ENCODE assay signal across 16 mouse cellular contexts in genomic region chr6:18492977-18493376, GRCm38 (mm10). TPM values are rescaled to one million over a fixed set of nuclear protein-coding genes. Genes with fewer than 3 reads are reported as not detected.
"Had no signal": no experiment of that assay in that cellular context is flagged by ENCODE, and none has a peak within 500 bp of the region (broad histone marks: within the 10 kb centered on the region; RNA-seq: fewer than 3 reads in every experiment).

No protein-coding gene starts in this region.

- H3K9ac ChIP-seq: limb, embryonic 15.5 days; liver, embryonic 12.5 days; lung, embryonic 14.5 days; neural tube, embryonic 15.5 days had no signal

- H3K27me3 ChIP-seq: limb, embryonic 15.5 days; liver, embryonic 12.5 days; neural tube, embryonic 15.5 days had no signal

- ATAC-seq: liver, embryonic 12.5 days had no signal

- H3K27ac ChIP-seq: kidney, postnatal 0 days; left cerebral cortex, adult 2 months; limb, embryonic 15.5 days; liver, embryonic 12.5 days; midbrain, embryonic 10.5 days; neural tube, embryonic 15.5 days had no signal

- H3K4me3 ChIP-seq: left cerebral cortex, adult 2 months; limb, embryonic 15.5 days; liver, embryonic 12.5 days; midbrain, embryonic 10.5 days; neural tube, embryonic 15.5 days had no signal

- DNase-seq: kidney, adult 9 months; kidney, postnatal 4 days; lung, embryonic 14.5 days; lung, postnatal 10 days; lung, postnatal 4 days; right cerebral cortex, adult 18-20 months; right cerebral cortex, postnatal 25 days; thymus, adult 18-20 months; thymus, postnatal 14 days had no signal

- H3K9me3 ChIP-seq: limb, embryonic 15.5 days; liver, embryonic 12.5 days; midbrain, embryonic 10.5 days; neural tube, embryonic 15.5 days had no signal

- H3K4me2 ChIP-seq: limb, embryonic 15.5 days; liver, embryonic 12.5 days; lung, embryonic 14.5 days; neural tube, embryonic 15.5 days had no signal

- H3K4me1 ChIP-seq: limb, embryonic 15.5 days; liver, embryonic 12.5 days had no signal

- H3K36me3 ChIP-seq: limb, embryonic 15.5 days; liver, embryonic 12.5 days; midbrain, embryonic 10.5 days had no signal

RNA-seq across cellular contexts. Expression of gene Cttnbp2, which starts 21.7 kb away (rescaled TPM):
- total RNA-seq: megakaryocyte, adult 5-6 weeks had no signal
